Mouse (Mus musculus) left cerebral cortex, adult 11 months (tissue): ENCODE results near the gene Col9a1.

Experiments used
- DNase-seq: peaks from one replicate; pipeline ENCODE4 v3.0.0; 2022; ENCODE audit warnings: low spot score

The Col9a1 gene

DNA sequence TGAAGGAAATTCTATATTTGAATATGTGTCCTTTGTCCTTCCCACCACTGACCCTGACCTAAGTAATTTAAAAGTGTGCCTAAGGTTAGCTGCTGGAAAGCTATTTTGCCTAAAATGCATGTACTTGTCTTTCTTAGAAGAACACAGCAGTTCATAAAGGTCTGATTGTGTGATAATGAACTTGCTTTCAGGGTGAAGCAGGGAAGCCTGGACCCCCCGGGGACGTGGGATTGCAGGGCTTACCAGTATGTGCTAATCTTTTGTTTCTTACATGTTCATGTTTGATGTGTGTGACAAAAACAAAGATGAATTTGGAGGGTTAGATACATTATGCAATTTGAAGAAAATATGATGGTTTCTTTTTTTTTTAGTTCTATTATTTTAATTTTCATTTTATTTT is 44.8 kb downstream of the Col9a1 start:
- no peak for DNase-seq

DNA sequence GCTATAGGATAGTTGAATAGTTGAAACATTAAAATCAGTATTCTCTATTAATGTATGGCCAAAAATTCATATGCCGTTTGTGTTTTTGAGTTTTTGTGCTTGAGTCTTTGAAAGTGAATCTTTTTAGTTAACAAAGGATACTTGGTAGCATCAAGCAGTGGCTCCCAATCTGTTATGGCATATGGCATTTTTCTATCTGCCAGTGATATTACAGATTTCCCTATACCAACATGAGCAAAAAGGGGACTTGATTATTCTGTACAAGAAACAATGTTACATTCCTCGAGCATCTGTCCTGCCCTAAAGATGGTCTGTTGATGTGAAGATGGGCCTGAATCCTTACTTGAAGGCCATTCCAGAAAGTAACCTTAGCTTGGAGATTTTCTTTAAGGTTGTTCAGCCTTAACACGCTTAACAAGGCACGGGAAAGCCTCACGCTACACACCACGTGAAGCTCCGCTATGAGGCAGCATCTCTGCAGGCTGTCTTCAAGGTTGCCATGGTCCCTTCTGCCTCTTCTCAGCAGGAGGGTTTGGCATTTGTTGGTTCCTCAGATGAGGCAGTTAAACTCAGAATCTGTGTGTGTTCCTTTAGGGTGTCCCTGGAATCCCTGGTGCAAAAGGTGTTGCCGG is 45.7 kb downstream of the Col9a1 start:
- no peak for DNase-seq

DNA sequence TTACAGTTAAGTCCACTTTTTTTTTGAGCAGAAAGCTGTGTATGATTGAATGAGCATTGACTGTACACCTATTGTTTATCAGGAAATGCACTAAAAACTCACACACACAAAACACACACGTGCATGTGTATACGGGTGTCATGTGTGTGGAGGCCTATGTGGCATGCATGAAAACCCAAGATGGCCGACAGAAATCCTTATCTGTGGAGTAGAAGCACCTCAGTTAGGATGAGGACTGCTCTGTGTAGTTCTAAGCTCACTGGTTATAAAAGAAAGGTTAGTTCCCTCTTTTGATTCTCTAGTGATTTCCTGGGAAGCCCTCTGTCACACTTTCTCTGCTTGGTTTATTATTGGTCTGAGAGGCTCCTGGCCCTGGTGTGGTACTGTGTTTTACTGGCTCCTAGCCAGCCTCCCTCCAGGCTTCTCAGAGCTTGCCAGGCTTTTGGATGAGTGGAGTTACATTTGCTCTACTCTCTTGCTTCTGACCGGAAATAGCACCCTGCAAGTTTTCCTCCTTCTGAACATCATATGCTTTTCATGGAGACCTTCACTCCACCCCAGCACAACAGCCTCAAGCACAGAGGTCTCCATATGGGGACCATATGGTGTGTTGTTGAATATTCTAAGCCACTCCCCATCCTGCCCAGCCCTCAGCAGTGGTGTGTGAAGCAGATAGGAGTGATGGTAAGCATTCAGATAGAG is 48.6 kb downstream of the Col9a1 start:
- DNase-seq: no peak

DNA sequence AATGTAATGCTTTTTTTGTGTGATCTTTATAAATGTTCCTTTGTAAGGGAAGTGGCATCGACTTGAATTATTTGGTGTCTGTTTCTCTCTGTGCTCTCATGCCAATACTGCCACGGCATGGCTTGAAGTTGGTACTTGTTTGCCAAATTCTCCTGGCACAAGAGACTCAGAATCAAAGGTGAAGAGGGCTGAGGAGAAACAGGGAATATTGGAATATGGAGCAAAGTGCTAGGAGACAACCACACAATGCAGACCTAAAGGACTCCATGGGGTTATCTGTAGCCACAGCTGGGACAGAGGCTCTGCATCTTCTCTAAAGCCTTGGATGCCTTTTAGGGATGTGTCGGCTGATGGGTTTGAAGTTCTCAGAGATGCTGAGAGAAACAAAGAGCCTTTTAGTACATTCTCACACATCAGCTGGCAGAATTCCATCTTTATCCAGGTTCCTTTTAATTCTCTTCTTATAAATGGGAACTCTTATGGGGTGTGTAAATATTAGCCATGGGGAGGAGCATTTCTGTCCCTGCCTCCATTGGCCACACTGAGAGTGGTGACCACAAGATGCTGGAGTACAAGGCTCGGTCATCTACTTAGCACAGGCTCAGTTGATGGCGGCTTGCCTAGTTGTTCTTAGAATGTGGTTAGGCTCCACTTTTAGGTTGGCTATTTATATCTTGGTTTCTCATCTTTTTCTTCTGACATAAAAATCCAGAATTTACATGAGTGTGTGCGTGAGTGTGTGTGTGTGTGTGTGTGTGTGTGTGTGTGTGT is 49.7 kb downstream of the Col9a1 start:
- DNase-seq: no peak

DNA sequence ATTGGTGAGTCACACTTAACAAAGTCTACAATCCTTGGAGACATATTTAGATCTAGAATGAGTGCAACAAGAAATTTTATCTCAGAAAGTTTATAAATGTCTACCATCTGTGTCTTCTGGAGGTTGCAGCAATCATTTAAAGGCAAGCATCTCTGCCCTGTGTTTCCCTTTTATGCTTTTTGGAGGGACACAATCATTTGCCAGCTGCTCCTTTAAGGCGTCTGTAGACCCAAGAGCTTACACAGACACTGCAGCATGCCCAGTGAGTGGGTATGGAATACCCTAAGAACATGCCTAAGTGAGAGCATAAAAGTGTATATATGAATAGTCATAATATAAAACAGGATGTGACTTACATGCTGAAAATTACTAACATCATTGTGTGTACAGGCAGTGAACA is 52.1 kb downstream of the Col9a1 start:
- DNase-seq: peak; percentile 32

DNA sequence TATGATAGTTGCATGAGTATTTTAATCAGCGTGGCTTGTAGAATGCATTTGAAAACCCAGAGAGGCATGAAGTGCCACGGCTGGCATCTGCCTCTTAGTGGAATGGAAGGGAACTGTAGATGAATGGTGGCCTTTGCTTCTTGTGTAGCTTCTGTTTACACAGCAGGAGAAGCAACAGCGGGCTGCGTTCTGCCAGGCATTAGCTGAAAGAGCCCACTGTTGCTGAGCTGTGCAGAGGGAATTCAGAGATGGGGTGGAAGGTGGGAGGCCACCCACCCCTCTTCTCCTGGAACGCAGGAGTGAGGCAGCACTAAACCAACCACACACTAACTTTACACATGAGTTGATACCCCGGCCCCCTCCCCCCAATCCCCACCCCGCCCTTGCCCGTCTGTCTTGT is 53.0 kb downstream of the Col9a1 start:
- no peak for DNase-seq

DNA sequence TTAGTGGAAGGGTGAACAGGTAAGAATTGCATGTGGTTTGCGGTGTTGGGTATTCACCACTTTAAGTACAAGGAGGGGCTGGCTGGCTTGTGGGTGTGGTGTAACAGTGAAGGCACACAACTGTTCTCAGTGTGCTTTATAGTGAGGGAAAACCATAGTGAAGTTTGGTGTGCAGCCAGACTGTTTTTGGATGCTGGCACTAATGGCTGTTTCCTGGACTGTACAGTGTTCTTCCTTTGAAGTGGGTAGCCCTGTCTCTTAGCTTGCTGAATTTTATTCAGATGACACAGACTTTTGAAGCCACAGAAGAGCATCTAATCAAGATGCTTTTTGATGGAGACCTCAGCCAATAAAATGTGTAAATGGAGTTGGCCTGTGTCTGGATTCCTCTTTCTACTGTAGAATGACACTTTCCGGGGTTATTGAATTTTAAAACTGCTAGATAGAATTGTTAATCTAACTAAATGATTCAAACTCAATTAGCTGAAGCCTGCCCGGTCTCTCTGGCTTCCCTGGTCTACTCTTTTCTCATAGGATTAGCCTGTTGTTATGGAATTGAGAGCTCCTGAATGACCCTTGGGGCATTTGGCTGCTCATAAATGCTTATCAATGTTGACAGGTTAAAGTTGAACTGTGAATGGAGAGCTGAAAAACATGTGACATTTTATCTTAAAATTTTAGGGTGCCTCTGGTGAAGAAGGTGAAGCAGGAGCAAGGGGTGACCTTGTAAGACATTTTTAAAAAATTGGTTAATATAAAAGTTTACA is 54.3 kb downstream of the Col9a1 start:
- DNase-seq: no peak

DNA sequence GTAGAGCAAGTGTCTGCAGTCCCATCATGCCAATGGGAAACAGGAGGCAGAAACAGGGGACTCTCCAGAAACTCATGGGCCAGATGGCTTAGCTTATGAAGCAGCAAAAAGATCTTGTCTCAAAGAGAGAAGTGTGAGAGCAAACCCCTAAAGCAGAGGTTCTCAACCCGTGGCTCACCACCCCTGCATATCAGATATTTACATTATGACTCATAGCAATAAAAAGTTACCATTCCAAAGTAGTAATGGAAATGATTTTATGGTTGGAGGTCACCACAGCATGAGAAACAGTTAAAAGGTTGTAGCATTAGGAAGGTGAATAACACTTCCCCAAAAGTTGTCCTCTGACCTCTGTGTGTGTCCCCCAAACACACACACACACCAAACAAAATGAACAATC is 58.9 kb downstream of the Col9a1 start:
- DNase-seq: no peak

DNA sequence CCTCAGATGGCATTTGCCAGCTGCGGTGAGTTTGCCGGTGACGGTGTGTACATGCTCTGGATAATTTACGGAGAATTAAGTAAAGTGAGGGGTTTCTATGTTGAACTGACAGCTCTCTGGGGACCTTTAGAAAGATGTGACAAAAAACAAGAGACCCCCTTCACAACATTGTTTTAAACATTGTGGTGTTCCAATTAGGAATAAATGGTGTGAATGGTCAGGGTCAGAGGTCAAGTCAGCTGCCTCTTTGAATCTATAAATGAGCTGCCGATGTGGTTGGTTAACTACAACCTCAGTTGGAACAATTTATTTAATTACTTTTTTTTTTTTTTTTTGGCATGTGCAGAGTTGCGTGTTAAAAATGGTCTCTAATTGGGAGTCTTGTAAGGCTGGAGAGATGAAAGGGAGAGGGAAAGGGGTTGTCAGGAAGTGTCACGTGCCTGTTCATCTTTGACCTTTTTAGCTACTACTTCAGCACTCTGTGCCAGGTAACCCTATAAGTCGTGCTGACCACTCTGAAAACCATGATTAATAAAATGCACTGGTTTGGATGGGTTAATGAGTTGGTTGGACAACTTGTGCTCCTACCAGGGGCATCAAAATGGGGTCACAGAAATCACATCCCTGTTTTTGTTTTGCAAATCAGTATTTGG is 62.8 kb downstream of the Col9a1 start:
- no peak for DNase-seq

DNA sequence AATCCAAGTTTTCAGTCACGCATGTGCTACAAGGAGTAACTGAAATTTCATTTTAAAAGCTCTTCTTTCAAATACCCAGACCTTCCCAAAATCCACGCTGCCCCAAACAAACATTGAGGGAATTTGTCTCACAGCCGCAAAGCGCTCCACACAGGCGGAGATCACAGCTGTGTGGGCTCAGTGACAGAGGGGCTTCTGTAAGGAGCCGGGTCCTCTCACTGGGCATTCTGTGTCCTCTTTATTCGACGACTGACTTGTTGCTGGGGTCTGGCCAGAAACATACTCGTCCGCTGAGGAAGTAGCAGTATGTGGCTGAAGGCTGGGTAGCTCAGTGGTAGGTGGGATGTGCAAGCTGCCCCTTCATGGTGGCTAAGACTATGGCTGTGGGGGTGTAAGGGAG is 67.5 kb downstream of the Col9a1 start:
- no peak for DNase-seq

DNA sequence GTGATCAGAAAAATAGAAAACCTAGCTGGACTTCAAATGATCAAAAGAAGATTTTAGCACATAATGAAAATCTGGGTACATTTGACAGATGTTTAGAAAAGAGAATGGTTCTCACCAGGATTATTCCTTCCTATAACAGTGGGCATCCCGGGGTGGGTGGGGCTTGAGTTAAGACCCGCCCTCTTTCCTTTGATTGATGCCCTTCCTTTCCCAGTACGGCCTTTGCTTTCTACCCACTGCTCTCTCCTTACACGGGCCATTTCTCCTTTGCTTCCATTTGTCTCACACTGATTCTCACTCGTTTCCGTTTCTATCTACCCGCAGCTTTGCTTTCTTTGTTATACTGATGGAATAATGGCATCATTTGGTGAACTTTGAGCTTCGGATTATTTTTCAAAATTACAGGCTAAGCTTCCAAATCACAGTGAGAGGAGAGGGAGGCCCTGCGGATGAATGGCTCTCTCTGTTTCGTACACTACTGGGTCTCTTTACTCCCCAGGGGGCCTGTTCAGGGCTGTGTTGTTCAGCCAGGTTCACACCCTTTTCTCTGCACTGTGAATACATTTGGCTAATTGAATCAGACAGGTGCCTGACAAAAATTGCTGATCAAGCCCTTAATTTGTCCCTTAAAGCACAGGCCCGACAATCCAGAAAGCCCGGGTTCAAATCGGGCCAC is 68.4 kb downstream of the Col9a1 start:
- no peak for DNase-seq

DNA sequence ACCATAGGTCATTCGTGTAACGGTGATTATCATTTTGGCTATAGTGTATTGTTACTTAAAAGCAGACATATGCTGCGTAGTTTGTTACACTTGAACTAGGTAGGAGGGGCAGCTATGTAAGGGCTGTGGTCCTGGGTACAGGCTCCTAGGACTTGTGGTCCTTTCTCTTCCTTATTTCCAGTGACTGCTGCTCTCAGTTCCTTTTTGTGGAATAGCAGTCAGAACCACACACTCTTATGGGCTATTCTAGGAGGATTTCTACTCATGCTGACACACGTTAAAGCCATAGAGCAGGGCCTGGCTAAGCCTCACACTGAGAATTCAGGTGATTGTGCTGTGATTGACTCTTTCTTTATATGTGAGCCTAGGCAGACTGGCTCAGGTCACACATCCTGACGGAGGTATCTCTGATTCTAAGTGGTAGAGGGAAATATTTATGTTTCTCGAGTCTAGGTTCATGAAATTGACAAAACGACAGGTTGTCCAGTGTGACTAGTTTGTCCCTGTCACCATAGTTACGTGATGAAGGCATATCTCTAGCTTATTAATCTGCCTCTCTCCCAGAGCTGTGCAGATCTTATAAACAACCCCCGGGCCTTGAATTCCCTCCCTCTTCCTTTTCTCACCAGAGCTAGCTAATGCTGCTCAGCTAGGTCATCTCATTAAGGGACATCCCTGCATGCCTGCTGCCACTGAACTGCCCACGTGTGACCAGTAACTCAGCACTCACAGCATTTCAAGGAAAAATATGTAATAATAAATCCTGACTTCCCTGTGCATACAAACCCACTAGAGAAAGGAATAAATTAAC is 71.1 kb downstream of the Col9a1 start:
- DNase-seq: no peak

DNA sequence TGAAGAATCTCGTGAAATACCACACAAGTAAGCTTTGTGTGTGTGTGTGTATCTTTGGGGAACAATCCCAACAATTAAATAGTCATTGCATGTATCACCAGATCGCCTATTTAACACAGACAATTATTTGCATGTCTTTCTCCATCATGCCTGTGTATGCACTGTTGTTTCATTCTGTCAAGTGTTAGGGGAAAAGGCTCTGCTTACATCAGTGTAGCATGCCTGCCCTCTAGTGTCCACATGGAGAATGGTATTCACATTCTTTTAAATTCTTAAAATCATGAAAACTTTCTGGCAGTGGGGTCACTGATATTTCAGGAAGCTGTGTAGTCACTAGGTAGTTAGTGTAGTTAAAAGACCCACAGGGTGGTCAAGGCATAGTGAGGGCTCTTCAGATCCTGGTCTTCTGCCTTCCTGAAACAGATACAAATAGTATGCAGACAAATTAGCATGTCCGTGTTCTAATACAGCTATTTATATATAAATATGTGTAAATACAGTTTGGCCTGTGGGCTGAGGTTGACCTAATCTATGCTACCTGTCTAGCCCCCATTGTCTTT is 71.8 kb downstream of the Col9a1 start:
- DNase-seq: peak; percentile 45

DNA sequence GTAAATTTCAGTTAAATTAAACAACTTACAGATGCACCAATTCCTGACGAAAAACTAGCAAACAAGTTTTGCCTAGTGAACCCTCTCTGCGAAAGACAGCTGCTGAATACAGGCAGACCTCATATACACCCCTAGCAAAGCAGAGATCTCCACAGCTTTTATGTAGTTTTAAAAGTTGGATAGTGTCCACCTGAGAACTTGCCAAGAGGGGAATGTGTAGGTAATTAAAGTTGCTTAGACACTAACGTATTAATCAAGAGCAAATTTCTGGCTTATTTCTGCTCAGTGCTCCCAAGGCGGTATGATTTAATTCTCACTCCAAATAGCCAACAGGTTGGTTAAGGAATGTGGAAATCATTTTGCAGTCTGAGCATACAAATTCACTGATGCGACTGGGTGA is 80.6 kb downstream of the Col9a1 start:
- DNase-seq: no peak

DNA sequence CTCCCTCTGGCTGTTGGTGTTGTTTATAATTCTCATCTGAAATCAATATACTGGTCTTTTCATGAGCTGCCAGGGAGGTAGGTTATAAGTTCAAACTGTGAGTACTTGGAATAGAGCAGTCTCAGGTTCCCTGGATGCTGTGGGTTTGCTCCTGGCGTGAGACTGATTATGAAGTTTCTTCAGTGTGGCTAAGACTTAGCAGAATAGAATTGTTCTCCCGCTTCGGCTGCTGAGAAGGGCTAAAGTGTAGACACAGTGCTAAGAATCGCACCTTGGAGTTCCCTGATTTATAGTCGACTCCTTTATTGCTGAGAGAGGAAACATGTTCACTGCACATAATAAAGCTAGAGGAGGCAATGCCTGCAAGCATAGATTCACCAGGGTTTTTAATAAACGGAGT is 82.0 kb downstream of the Col9a1 start:
- DNase-seq: no peak

DNA sequence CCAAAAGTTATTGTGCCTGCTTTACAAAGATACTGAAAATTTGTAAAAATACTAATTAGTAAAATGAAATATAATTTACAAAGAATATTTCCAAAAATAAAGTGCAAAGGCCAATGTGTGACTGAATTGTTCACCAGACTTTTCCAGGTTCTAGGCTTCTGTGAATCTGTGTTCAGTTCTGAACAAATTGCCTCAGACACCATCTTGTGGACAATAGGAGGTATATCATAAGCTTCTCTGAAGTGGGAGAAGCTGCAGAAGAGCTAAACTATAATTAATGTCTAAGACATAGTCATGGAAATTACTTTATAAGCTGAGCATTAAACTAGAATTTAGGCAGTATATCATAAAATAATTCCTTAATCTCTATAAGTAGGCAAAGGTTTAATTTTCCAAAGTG is 83.8 kb downstream of the Col9a1 start:
- no peak for DNase-seq

DNA sequence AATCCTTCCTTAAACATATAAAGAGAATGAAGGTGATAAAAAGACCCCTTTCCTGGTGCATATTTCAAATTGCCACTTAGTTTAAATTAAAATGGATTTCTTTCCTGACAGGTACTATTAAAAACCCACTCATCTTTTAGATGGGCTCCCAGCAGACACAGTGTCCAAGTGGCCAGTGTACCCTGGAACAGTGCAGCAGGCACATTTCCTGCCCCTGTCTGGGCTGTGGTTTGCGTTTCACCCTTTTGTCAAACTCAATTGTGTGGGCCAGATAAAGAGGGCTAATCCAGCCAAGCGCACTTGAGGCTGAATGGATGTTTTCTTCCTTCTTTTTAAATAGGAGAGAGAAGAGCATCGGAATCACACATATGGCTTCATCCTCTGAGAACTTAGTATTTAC is 89.6 kb downstream of the Col9a1 start:
- no peak for DNase-seq

DNA sequence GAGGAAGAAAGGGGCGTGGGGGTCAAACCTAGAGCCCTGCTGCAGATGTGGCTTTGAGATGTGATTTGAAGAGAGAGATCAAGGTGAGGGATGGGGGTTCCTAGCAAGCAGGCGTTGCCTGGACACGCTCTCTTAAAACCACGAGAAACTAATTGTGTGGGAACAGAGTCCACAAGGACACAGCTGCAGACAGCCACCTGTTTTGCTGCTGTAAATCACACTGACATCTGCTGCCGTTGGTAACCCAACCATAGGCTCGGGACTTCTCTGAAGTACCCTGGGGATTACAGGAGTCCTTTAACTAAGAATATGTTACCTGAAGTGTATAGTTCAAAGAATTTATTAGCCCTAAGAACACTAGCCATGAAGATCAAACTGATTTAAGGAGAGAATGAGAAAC is 109.0 kb downstream of the Col9a1 start:
- no peak for DNase-seq

DNA sequence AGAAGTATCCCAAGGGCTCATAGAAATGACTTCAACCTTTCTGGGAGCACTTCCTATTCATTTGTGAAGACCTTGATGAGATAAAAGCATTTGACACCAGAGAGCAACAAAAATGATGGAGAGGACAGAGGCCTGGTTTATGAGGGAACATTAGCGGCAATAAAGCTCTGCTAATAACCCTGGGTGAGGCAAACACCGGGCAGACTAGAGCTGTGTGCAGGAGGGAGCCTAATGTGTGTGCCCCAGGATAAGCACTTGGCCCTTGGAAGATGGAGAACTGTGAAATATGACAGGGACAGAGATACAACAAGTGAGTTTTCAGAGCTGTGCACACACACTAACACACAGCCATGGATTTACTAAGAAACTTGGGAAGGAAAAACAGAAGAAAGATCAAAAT is 115.1 kb downstream of the Col9a1 start:
- DNase-seq: no peak
